Mouse (Mus musculus): ENCODE results near the gene Psmd9. TPM values are rescaled to one million over a fixed set of nuclear protein-coding genes. Genes with fewer than 3 reads are reported as not detected.

Gene Psmd9
- polyA plus RNA-seq, 1 experiment from 2014 or later = 78.7 TPM

DNA sequence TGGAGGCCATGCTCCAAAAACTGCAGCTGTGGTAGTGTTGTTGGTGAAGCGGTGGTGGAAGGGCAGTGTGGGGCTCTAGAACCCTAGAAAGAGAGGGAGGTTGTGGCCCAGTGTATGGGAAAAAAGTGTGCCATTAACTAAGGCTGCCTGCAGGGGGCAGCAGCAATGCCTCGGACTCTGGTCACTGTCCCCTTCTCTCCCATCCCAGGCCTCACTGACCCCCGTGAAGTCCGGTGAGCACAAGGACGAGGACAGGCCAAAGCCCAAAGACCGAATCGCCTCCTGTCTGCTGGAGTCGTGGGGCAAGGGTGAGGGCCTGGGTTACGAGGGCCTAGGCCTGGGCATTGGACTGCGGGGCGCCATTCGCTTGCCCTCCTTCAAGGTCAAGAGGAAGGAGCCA is 12.4 kb upstream of the Psmd9 start:
- no peak overlapping the region for H3K27ac ChIP-seq (ENCODE audit: low read depth, low read length)
- peaks cover 62% of the 10 kb centered on the region for H3K36me3 ChIP-seq (ENCODE audit: control insufficient read depth, insufficient read depth, low read length)
- H3K4me3 ChIP-seq (ENCODE audit: low read depth, low read length) = no peak overlapping the region
- H3K4me1 ChIP-seq (ENCODE audit: control insufficient read depth, insufficient read depth, low read length) = no peaks in the 10 kb centered on the region
- no peaks in the 10 kb centered on the region for H3K27me3 ChIP-seq (ENCODE audit: control insufficient read depth, insufficient read depth, low read length)
- no peaks in the 10 kb centered on the region for H3K9me3 ChIP-seq (ENCODE audit: control insufficient read depth, low read length)
- no peak for ATAC-seq (ENCODE audit: low read depth)
- WGBS = 79% methylated on average over 12 of the region's 12 CpGs
- H3K9ac ChIP-seq (replicated peaks; ENCODE audit: low read depth, low read length) = no peak overlapping the region
- H3K4me2 ChIP-seq (ENCODE audit: low read depth, low read length) = no peak overlapping the region

GRCm38 (mm10) chr5:123157972-123158371 is 11.2 kb upstream of the Psmd9 start:
- 86% methylated on average over 4 of the region's 4 CpGs for WGBS
- ATAC-seq (ENCODE audit: low read depth) = no peak

GRCm38 (mm10) chr5:123159446-123159845 is 9.8 kb upstream of the Psmd9 start:
- 94% methylated on average over 4 of the region's 4 CpGs for WGBS
- Histone ChIP-seq H3K4me3 (ENCODE audit: low read depth, low read length) (no peak overlapping the region), H3K27me3 (ENCODE audit: control insufficient read depth, insufficient read depth, low read length) (no peaks in the 10 kb centered on the region), H3K36me3 (ENCODE audit: control insufficient read depth, insufficient read depth, low read length) (peaks cover 67% of the 10 kb centered on the region), H3K27ac (ENCODE audit: low read depth, low read length) (no peak overlapping the region), H3K4me1 (ENCODE audit: control insufficient read depth, insufficient read depth, low read length) (no peaks in the 10 kb centered on the region), H3K9me3 (ENCODE audit: control insufficient read depth, low read length) (no peaks in the 10 kb centered on the region), H3K4me2 (ENCODE audit: low read depth, low read length) (no peak overlapping the region), H3K9ac (replicated peaks; ENCODE audit: low read depth, low read length) (no peak overlapping the region)
- ATAC-seq (ENCODE audit: low read depth) = no peak

More at GRCm38 (mm10) chr5:123157972-123158371, 11.2 kb upstream of the Psmd9 start:
- Histone ChIP-seq H3K4me3 (ENCODE audit: low read depth, low read length) (no peak overlapping the region), H3K27me3 (ENCODE audit: control insufficient read depth, insufficient read depth, low read length) (no peaks in the 10 kb centered on the region), H3K4me2 (ENCODE audit: low read depth, low read length) (no peak overlapping the region), H3K27ac (ENCODE audit: low read depth, low read length) (no peak overlapping the region), H3K9ac (replicated peaks; ENCODE audit: low read depth, low read length) (no peak overlapping the region), H3K36me3 (ENCODE audit: control insufficient read depth, insufficient read depth, low read length) (peaks cover 61% of the 10 kb centered on the region), H3K4me1 (ENCODE audit: control insufficient read depth, insufficient read depth, low read length) (no peaks in the 10 kb centered on the region), H3K9me3 (ENCODE audit: control insufficient read depth, low read length) (no peaks in the 10 kb centered on the region)

DNA sequence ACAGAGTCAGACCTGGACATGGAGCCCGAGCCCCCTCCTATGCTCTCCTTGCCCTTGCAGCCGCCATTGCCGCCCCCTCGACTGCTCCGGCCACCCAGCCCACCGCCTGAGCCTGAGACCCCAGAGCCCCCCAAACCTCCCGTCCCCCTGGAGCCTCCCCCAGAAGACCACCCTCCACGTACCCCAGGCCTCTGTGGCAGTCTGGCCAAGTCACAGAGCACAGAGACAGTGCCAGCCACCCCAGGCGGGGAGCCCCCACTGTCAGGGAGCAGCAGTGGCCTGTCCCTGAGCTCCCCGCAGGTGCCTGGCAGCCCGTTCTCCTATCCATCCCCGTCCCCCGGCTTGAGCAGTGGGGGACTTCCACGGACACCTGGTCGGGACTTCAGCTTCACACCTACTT is 9.3 kb upstream of the Psmd9 start:
- H3K4me1 ChIP-seq (ENCODE audit: control insufficient read depth, insufficient read depth, low read length) = no peaks in the 10 kb centered on the region
- H3K27me3 ChIP-seq (ENCODE audit: control insufficient read depth, insufficient read depth, low read length) = no peaks in the 10 kb centered on the region
- no peak overlapping the region for H3K4me2 ChIP-seq (ENCODE audit: low read depth, low read length)
- H3K27ac ChIP-seq (ENCODE audit: low read depth, low read length) = no peak overlapping the region
- 96% methylated on average over 15 of the region's 15 CpGs for WGBS
- H3K9ac ChIP-seq (replicated peaks; ENCODE audit: low read depth, low read length) = no peak overlapping the region
- no peaks in the 10 kb centered on the region for H3K9me3 ChIP-seq (ENCODE audit: control insufficient read depth, low read length)
- ATAC-seq (ENCODE audit: low read depth) = no peak
- no peak overlapping the region for H3K4me3 ChIP-seq (ENCODE audit: low read depth, low read length)
- H3K36me3 ChIP-seq (ENCODE audit: control insufficient read depth, insufficient read depth, low read length) = peaks cover 66% of the 10 kb centered on the region

- no peaks in the 10 kb centered on the region for H3K4me1 ChIP-seq (ENCODE audit: control insufficient read depth, insufficient read depth, low read length)
- no peak overlapping the region for H3K4me2 ChIP-seq (ENCODE audit: low read depth, low read length)
- no peaks in the 10 kb centered on the region for H3K9me3 ChIP-seq (ENCODE audit: control insufficient read depth, low read length)
- no peak overlapping the region for H3K27ac ChIP-seq (ENCODE audit: low read depth, low read length)
- no peak for ATAC-seq (ENCODE audit: low read depth)
- no peak overlapping the region for H3K4me3 ChIP-seq (ENCODE audit: low read depth, low read length)
- H3K27me3 ChIP-seq (ENCODE audit: control insufficient read depth, insufficient read depth, low read length) = no peaks in the 10 kb centered on the region
- H3K9ac ChIP-seq (replicated peaks; ENCODE audit: low read depth, low read length) = no peak overlapping the region
- H3K36me3 ChIP-seq (ENCODE audit: control insufficient read depth, insufficient read depth, low read length) = peaks cover 66% of the 10 kb centered on the region
- WGBS = 88% methylated on average over 8 of the region's 15 CpGs
Measured at GRCm38 (mm10) chr5:123160341-123160740, 8.9 kb upstream of the Psmd9 start.

GRCm38 (mm10) chr5:123162942-123163341 is 6.3 kb upstream of the Psmd9 start:
- Histone ChIP-seq H3K9me3 (ENCODE audit: control insufficient read depth, low read length) (no peaks in the 10 kb centered on the region), H3K9ac (replicated peaks; ENCODE audit: low read depth, low read length) (no peak overlapping the region), H3K4me1 (ENCODE audit: control insufficient read depth, insufficient read depth, low read length) (no peaks in the 10 kb centered on the region), H3K4me2 (ENCODE audit: low read depth, low read length) (no peak overlapping the region), H3K36me3 (ENCODE audit: control insufficient read depth, insufficient read depth, low read length) (peaks cover 64% of the 10 kb centered on the region), H3K27ac (ENCODE audit: low read depth, low read length) (no peak overlapping the region), H3K4me3 (ENCODE audit: low read depth, low read length) (no peak overlapping the region), H3K27me3 (ENCODE audit: control insufficient read depth, insufficient read depth, low read length) (no peaks in the 10 kb centered on the region)
- no peak for ATAC-seq (ENCODE audit: low read depth)
- 87% methylated on average over 9 of the region's 9 CpGs for WGBS

GRCm38 (mm10) chr5:123166437-123166836 is 2.8 kb upstream of the Psmd9 start:
- Histone ChIP-seq H3K9ac (replicated peaks; ENCODE audit: low read depth, low read length) (no peak overlapping the region), H3K36me3 (ENCODE audit: control insufficient read depth, insufficient read depth, low read length) (peaks cover 37% of the 10 kb centered on the region), H3K9me3 (ENCODE audit: control insufficient read depth, low read length) (no peaks in the 10 kb centered on the region), H3K27me3 (ENCODE audit: control insufficient read depth, insufficient read depth, low read length) (no peaks in the 10 kb centered on the region), H3K27ac (ENCODE audit: low read depth, low read length) (no peak overlapping the region), H3K4me1 (ENCODE audit: control insufficient read depth, insufficient read depth, low read length) (peaks cover 3% of the 10 kb centered on the region; the same call in 1 of the 2 replicates), H3K4me2 (ENCODE audit: low read depth, low read length) (no peak overlapping the region), H3K4me3 (ENCODE audit: low read depth, low read length) (no peak overlapping the region)
- 94% methylated on average over 10 of the region's 10 CpGs for WGBS
- no peak for ATAC-seq (ENCODE audit: low read depth)

- ATAC-seq (ENCODE audit: low read depth) = no peak
- Histone ChIP-seq H3K4me2 (ENCODE audit: low read depth, low read length) (no peak overlapping the region), H3K4me3 (ENCODE audit: low read depth, low read length) (no peak overlapping the region), H3K9ac (replicated peaks; ENCODE audit: low read depth, low read length) (no peak overlapping the region), H3K9me3 (ENCODE audit: control insufficient read depth, low read length) (no peaks in the 10 kb centered on the region), H3K27ac (ENCODE audit: low read depth, low read length) (no peak overlapping the region), H3K36me3 (ENCODE audit: control insufficient read depth, insufficient read depth, low read length) (peaks cover 28% of the 10 kb centered on the region), H3K27me3 (ENCODE audit: control insufficient read depth, insufficient read depth, low read length) (no peaks in the 10 kb centered on the region), H3K4me1 (ENCODE audit: control insufficient read depth, insufficient read depth, low read length) (peaks cover 3% of the 10 kb centered on the region; the same call in 1 of the 2 replicates)
- 69% methylated on average over 5 of the region's 5 CpGs for WGBS
Measured at GRCm38 (mm10) chr5:123167591-123167990, 1.6 kb upstream of the Psmd9 start.

GRCm38 (mm10) chr5:123170365-123170764 is 1.2 kb downstream of the Psmd9 start:
- no peak overlapping the region for H3K4me2 ChIP-seq (ENCODE audit: low read depth, low read length)
- 79% methylated on average over 9 of the region's 9 CpGs for WGBS
- ATAC-seq (ENCODE audit: low read depth) = no peak

More at GRCm38 (mm10) chr5:123170365-123170764, 1.2 kb downstream of the Psmd9 start:
- Histone ChIP-seq H3K36me3 (ENCODE audit: control insufficient read depth, insufficient read depth, low read length) (peaks cover 7% of the 10 kb centered on the region), H3K27ac (ENCODE audit: low read depth, low read length) (no peak overlapping the region), H3K4me1 (ENCODE audit: control insufficient read depth, insufficient read depth, low read length) (peaks cover 3% of the 10 kb centered on the region; the same call in 1 of the 2 replicates), H3K9me3 (ENCODE audit: control insufficient read depth, low read length) (no peaks in the 10 kb centered on the region), H3K27me3 (ENCODE audit: control insufficient read depth, insufficient read depth, low read length) (no peaks in the 10 kb centered on the region), H3K4me3 (ENCODE audit: low read depth, low read length) (no peak overlapping the region), H3K9ac (replicated peaks; ENCODE audit: low read depth, low read length) (no peak overlapping the region)

Data from neural tube, embryonic 14.5 days (tissue).